Mouse (Mus musculus): ENCODE measurements around the gene Mycbpap. TPM values are rescaled to one million over a fixed set of nuclear protein-coding genes. Genes with fewer than 3 reads are reported as not detected.

Mycbpap gene
- polyA plus RNA-seq, 1 experiment from 2014 or later: 2.0 TPM

DNA sequence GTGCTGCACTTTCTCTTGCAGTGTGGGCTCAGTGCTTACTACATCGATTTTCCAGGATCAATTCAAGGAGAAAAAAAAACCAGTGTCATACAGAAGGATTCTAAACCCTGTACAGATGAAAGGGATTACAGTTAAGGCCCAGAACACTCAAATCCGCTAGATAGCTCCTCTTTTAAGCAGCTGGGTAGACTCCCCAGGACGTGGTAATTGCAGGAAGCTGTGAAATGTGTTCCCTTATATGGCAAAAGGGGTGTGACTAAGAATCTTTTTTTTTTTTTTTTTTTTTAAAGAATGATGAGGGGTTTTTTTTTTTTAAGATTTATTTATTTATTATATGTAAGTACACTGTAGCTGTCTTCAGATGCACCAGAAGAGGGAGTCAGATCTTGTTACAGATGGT, 7.3 kb upstream of the Mycbpap start:
- no peak for ATAC-seq (ENCODE audit: low FRiP score)
- Histone ChIP-seq H3K9me3 (replicated peaks) (no peaks in the 10 kb centered on the region), H3K27me3 (replicated peaks) (no peaks in the 10 kb centered on the region), H3K36me3 (no peaks in the 10 kb centered on the region), H3K9ac (replicated peaks) (no peak overlapping the region), H3K4me2 (no peak overlapping the region), H3K4me1 (0 out of 2 replicates have a peak, but pooled peaks cover 8% of the 10 kb centered on the region), H3K27ac (replicated peaks) (no peak overlapping the region), H3K4me3 (replicated peaks) (no peak overlapping the region)
- 38% methylated on average over 3 of the region's 3 CpGs for WGBS

DNA sequence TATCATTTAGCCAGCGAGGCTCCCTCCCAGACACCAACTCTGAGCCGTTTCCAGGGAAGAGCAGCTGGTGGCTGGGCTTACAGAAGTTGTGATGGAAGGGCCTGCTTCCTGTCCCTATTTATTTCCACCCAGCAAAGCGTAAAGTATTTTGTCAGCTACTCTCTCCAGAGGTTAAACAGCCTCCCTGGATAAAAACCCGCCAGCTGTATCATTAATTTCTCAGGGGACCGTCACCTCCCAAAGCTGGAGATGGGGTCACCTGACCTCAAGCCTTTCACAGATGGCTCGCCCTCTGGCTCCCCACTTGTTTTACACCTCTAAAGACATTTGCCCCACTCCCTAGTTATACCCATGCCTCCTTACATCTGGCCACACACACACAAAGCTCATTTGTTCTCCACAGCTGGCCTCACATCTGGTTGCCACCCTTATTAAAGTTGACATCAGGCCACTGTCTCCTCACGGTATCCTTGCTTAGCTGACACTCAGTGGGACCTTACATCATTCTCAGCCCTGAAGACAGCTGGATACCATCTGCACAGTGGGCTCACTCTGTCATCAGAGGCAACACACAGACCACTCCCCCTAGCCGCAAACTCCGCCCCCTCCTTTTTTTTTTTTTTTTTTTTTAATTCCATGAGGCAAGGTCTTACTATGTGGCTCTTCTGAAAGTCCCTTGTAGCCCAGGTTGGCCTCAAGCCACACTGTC, 4.8 kb upstream of the Mycbpap start:
- no peak overlapping the region for H3K4me2 ChIP-seq
- no peak for ATAC-seq (ENCODE audit: low FRiP score)
- no peaks in the 10 kb centered on the region for H3K27me3 ChIP-seq (replicated peaks)
- no peaks in the 10 kb centered on the region for H3K36me3 ChIP-seq
- no peak overlapping the region for H3K27ac ChIP-seq (replicated peaks)
- H3K9me3 ChIP-seq (replicated peaks): no peaks in the 10 kb centered on the region
- no peak overlapping the region for H3K9ac ChIP-seq (replicated peaks)
- no peak overlapping the region for H3K4me3 ChIP-seq (replicated peaks)
- 50% methylated on average over 9 of the region's 9 CpGs for WGBS
- peaks cover 14% of the 10 kb centered on the region; the same call in 1 of the 2 replicates for H3K4me1 ChIP-seq

DNA sequence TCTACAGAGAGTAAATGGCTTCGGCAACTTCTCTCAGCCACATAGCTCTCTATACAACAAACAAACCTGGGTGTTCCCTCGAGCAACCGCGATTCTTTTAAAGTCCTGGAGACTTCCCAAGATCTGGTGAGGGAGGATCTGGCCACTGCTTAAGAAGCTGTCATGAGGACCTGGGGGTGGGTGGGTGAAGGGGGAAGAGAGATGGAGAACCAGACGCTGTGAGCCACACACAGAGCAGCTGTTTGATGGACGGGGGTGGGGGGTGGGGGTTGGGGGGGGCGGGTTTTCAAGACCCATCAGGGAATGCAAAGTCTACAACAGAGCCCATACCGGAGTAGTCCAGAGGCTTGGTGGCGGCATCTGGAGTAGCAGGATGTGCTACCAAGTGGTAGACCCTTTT, 8.1 kb downstream of the Mycbpap start:
- no peak overlapping the region for H3K4me3 ChIP-seq (replicated peaks)
- no peaks in the 10 kb centered on the region for H3K27me3 ChIP-seq (replicated peaks)
- H3K9ac ChIP-seq (replicated peaks): no peak overlapping the region
- no peaks in the 10 kb centered on the region for H3K36me3 ChIP-seq
- H3K27ac ChIP-seq (replicated peaks): no peak overlapping the region
- 69% methylated on average over 9 of the region's 9 CpGs for WGBS
- H3K4me1 ChIP-seq: no peaks in the 10 kb centered on the region
- H3K9me3 ChIP-seq (replicated peaks): 0 out of 2 replicates have a peak, but pooled peaks cover 5% of the 10 kb centered on the region
- no peak overlapping the region for H3K4me2 ChIP-seq
- ATAC-seq (ENCODE audit: low FRiP score): no peak

DNA sequence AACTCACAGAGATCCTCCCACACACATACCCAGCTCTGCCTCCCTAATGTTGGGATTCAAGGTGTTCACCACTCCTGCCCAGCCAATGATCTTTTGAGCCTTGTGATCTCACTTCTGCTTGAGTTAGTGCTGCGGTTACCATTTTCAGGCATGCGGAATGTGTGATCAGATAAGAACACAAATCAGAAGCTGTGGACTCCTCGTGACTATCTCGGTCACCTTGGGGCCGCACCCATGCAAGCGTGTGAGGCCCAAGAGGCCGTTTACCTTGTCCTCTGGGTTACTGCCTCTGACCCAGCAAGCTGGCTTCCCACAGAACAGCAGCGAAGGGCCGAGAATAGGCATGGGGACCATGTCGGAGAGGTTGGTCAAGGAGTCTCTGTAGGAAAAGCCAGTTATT, 12.6 kb downstream of the Mycbpap start:
- Histone ChIP-seq H3K36me3 (no peaks in the 10 kb centered on the region), H3K4me2 (no peak overlapping the region), H3K9ac (replicated peaks) (no peak overlapping the region), H3K27ac (replicated peaks) (no peak overlapping the region), H3K4me1 (no peaks in the 10 kb centered on the region), H3K27me3 (replicated peaks) (no peaks in the 10 kb centered on the region), H3K4me3 (replicated peaks) (no peak overlapping the region), H3K9me3 (replicated peaks) (0 out of 2 replicates have a peak, but pooled peaks cover 5% of the 10 kb centered on the region)
- whole genome bisulfite sequencing: 91% methylated on average over 10 of the region's 10 CpGs
- no peak for ATAC-seq (ENCODE audit: low FRiP score)

DNA sequence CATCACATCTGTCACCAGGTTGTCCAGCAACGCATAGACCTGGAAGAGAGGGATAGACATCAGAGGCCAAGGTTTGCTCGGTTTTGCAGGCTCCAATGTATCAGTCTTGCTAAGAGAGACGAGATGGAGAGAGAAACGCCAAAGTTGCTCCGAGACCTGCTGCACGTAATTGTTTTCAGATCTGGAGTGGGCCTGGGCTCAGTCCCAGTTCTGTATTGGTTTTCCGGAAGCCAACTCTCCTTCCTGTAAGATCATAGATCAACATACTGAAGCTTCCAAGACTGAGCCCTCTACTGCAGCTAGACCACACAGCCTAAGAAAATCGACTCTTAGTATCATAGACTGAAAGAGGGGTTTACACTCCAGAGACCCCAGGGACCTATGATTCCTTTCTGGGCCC, 20.1 kb downstream of the Mycbpap start:
- no peak overlapping the region for H3K4me2 ChIP-seq
- 93% methylated on average over 8 of the region's 8 CpGs for WGBS
- no peak overlapping the region for H3K27ac ChIP-seq (replicated peaks)
- no peaks in the 10 kb centered on the region for H3K9me3 ChIP-seq (replicated peaks)
- no peak overlapping the region for H3K4me3 ChIP-seq (replicated peaks)
- H3K4me1 ChIP-seq: peaks cover 27% of the 10 kb centered on the region
- no peak for ATAC-seq (ENCODE audit: low FRiP score)
- H3K9ac ChIP-seq (replicated peaks): no peak overlapping the region
- H3K27me3 ChIP-seq (replicated peaks): peaks cover 16% of the 10 kb centered on the region; the same call in 1 of the 2 replicates
- no peaks in the 10 kb centered on the region for H3K36me3 ChIP-seq

DNA sequence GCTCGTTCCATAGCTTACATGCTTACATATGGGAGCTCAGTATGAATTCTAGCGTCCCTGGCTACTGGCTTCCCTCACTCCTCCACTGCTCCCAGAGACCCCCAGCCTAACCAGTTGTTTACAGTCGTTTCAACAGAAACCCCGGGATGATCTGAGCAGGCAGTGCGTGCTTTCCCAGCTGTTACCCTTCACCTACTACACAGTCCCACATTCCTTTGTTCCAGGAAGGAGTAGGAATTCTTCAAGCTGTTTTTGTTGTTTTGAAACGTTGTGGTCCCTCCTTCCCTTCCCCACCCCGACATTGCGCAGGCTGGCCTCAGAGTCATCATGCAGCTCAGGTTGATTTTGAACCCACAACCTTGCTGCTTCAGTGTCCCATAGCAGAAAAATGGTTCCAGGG, 21.2 kb downstream of the Mycbpap start:
- 28% methylated on average over 8 of the region's 8 CpGs for WGBS
- H3K4me3 ChIP-seq (replicated peaks): no peak overlapping the region
- no peaks in the 10 kb centered on the region for H3K36me3 ChIP-seq
- peak overlapping the region; percentile 63; the same call in 1 of the 2 replicates for H3K4me2 ChIP-seq
- H3K27ac ChIP-seq (replicated peaks): no peak overlapping the region
- H3K9ac ChIP-seq (replicated peaks): no peak overlapping the region
- H3K9me3 ChIP-seq (replicated peaks): no peaks in the 10 kb centered on the region
- H3K27me3 ChIP-seq (replicated peaks): peaks cover 16% of the 10 kb centered on the region; the same call in 1 of the 2 replicates
- peaks cover 27% of the 10 kb centered on the region for H3K4me1 ChIP-seq
- no peak for ATAC-seq (ENCODE audit: low FRiP score)

DNA sequence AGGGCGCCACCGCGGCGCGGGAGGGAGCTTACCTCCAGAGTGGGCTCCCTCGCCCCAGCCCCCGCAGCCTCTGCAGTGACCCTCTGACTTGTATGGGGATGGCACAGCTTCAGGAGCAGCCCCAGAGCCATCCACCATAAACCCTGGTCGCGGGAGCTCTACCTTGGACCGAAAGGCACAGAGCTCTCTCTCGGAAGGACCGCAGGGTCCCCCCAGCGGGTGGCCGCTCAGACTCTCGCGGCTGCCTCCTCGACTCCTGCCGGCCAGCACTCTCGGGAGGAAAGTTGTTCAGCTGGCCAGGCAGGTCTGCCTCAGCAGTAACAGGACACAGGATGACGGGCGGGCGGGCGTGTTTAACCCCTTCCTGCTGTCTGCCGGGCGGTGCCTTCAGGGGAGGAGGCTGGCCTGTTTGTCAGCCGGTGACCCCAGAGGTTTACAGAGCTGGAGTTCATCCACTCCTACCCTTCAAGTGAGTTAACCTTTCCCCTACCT, 21.8 kb downstream of the Mycbpap start, which contains the start of gene Epn3:
TSS of gene Epn3 (minus strand) at position 314 of the 492 bp plus-strand sequence.
- H3K9ac ChIP-seq (replicated peaks): 0 out of 2 replicates have a peak within 1 kb of the TSS, but pooled peaks have one; percentile 32
- no peaks in the 10 kb centered on the region for H3K9me3 ChIP-seq (replicated peaks)
- peaks cover 16% of the 10 kb centered on the region; the same call in 1 of the 2 replicates for H3K27me3 ChIP-seq (replicated peaks)
- under 1% methylated on average over 26 of the region's 26 CpGs for WGBS
- ATAC-seq (ENCODE audit: low FRiP score): 0 out of 2 replicates have a peak, but pooled peaks have one; percentile 26
- peak within 1 kb of the TSS; percentile 30 for H3K4me3 ChIP-seq (replicated peaks)
- peak within 1 kb of the TSS; percentile 63 for H3K4me2 ChIP-seq
- 0 out of 2 replicates have a peak within 1 kb of the TSS, but pooled peaks have one; percentile 20 for H3K27ac ChIP-seq (replicated peaks)
- peaks cover 27% of the 10 kb centered on the region for H3K4me1 ChIP-seq
- H3K36me3 ChIP-seq: no peaks in the 10 kb centered on the region

DNA sequence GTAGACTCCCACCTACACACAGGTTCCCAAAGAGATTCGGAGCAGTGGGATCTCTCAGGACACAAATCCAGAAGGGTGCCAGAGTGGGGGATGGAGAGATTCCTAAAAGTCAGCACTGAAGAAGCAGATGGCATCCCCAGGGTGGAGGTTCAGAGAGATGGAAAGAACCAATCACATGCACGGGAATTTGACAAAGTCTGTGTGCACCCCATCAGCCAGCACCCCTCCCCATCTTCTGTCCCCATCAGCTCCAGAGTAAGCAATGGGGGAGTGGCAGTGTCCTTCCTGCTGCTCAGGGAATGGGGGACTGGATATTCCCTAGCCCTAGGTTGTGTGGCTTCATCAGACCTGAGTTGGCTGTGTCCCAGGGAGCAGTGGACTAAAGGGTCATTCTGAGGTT, 22.5 kb downstream of the Mycbpap start:
- H3K9ac ChIP-seq (replicated peaks): no peak overlapping the region
- H3K27me3 ChIP-seq (replicated peaks): peaks cover 16% of the 10 kb centered on the region; the same call in 1 of the 2 replicates
- H3K4me3 ChIP-seq (replicated peaks): peak overlapping the region; percentile 30; the same call in 1 of the 2 replicates
- peaks cover 27% of the 10 kb centered on the region for H3K4me1 ChIP-seq
- no peaks in the 10 kb centered on the region for H3K9me3 ChIP-seq (replicated peaks)
- peak overlapping the region; percentile 63 for H3K4me2 ChIP-seq
- H3K27ac ChIP-seq (replicated peaks): no peak overlapping the region
- no peaks in the 10 kb centered on the region for H3K36me3 ChIP-seq
- 16% methylated on average over 2 of the region's 2 CpGs for WGBS
- peak; percentile 56; the same call in 1 of the 2 replicates for ATAC-seq (ENCODE audit: low FRiP score)

DNA sequence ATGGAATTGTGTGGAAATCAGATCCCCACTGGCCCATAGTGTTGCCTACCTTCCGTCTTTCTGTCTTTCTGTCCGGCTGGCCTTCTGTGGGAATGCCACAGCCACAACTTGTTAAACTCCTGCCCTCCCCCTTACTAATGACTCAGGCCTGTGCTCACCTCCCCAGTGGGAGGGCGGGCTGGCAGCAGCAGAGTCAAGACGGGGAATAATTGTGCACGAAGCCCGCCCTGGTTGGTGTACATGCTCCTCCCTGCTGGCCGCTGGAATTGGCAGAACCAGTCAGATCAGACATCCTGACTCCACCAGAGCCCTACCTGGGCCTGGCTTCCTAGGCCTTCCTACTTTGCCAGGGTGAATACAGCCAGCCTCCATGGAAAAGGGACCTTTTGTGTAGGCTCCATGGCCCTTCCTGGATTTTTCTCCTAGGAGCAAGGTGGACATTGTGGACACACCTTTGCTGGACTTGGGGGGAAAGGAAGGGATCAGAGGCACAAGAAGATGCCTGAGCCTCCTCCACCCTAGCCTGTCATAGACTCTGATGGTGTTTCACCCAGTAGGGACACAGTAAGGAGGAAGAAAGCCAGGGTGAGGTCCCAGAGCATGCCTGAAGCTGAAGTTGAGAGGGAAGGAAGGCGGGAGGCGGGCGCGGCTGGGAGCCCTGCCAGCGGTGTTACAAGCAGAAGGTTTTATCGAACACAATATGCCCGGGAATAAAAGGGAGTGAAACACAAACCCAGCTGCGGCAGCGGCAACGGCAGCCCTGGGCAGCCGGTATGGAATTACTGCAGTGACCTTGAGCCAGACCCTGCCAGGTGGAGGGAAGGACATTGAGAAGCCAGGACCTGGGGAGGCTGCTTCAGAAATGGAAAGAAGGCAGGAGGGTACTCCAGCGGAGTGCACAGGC, 23.2 kb downstream of the Mycbpap start:
- H3K4me1 ChIP-seq: peaks cover 27% of the 10 kb centered on the region
- no peaks in the 10 kb centered on the region for H3K36me3 ChIP-seq
- H3K4me2 ChIP-seq: peak overlapping the region; percentile 63
- no peaks in the 10 kb centered on the region for H3K9me3 ChIP-seq (replicated peaks)
- H3K4me3 ChIP-seq (replicated peaks): no peak overlapping the region; the same call in 1 of the 2 replicates
- H3K9ac ChIP-seq (replicated peaks): no peak overlapping the region
- WGBS: 20% methylated on average over 19 of the region's 19 CpGs
- ATAC-seq (ENCODE audit: low FRiP score): no peak
- H3K27ac ChIP-seq (replicated peaks): 0 out of 2 replicates have a peak overlapping the region, but pooled peaks have one; percentile 20
- peaks cover 16% of the 10 kb centered on the region; the same call in 1 of the 2 replicates for H3K27me3 ChIP-seq (replicated peaks)

DNA sequence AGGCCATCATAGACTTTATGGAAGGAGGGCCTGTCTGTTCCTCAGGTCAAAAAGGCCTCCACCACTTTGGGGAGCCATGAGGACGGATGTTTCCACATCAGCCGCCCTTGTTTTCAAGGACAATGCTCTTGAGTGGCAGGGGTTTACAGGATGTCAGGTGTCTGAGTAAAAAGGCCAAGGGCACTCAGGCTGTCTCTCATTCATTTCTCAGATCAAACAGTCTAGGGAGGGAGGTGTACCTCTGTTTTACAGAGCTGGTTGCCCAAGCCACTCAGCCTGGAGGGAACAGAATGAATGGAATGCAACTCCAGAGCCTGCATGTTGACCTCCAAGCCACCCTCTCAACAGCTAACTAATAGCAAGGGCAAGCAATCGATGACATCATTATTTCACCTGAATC, 26.1 kb downstream of the Mycbpap start:
- Histone ChIP-seq H3K4me2 (no peak overlapping the region), H3K27me3 (replicated peaks) (peaks cover 22% of the 10 kb centered on the region), H3K4me3 (replicated peaks) (no peak overlapping the region), H3K27ac (replicated peaks) (no peak overlapping the region), H3K9me3 (replicated peaks) (no peaks in the 10 kb centered on the region), H3K36me3 (no peaks in the 10 kb centered on the region), H3K4me1 (peaks cover 40% of the 10 kb centered on the region), H3K9ac (replicated peaks) (no peak overlapping the region)
- ATAC-seq (ENCODE audit: low FRiP score): no peak
- WGBS: 81% methylated on average over 3 of the region's 3 CpGs

DNA sequence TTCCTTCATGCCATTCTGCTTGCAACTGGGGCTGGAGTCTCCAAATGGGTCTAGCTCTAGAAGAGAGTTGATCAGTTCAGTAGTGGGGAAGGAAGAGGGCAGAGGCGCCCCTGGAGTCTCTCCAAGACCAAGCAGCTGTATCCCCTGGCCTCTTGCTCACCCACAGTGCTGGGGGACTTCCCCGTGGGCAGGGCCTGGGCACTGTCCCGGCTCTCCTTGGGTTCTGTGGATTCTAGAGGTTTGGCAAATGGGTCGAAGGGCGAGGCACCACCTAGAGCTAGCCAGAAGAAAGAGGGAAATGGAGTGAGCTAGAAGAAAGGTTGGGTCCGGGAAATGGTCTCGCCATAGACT, 29.8 kb downstream of the Mycbpap start:
- peak overlapping the region; percentile 51 for H3K4me3 ChIP-seq (replicated peaks)

More for the DNA sequence above, 29.8 kb downstream of the Mycbpap start:
- Histone ChIP-seq H3K9ac (replicated peaks) (0 out of 2 replicates have a peak overlapping the region, but pooled peaks have one; percentile 65), H3K27ac (replicated peaks) (no peak overlapping the region), H3K4me1 (peaks cover 13% of the 10 kb centered on the region), H3K4me2 (peak overlapping the region; percentile 81), H3K27me3 (replicated peaks) (peaks cover 29% of the 10 kb centered on the region), H3K36me3 (no peaks in the 10 kb centered on the region), H3K9me3 (replicated peaks) (no peaks in the 10 kb centered on the region)
- no peak; the same call in 1 of the 2 replicates for ATAC-seq (ENCODE audit: low FRiP score)
- 66% methylated on average over 7 of the region's 7 CpGs for WGBS
